Mouse (Mus musculus): ENCODE data around the gene Krt27.
A peak's percentile ranks its signal among the peaks of the same experiment; 100 is the strongest.

Gene Krt27

GRCm38 (mm10) chr11:99329655-99330054 is 21.2 kb downstream of the Krt27 start:
- no peak for DNase-seq (ENCODE audit: low read depth, low spot score)

GRCm38 (mm10) chr11:99322851-99323250 is 28.1 kb downstream of the Krt27 start, which contains the start of gene Krt25:
Gene Krt25, minus strand, starts transcription at chr11:99322951.
- no peak for DNase-seq (ENCODE audit: low read depth, low spot score)

GRCm38 (mm10) chr11:99321094-99321493 is 29.8 kb downstream of the Krt27 start:
- DNase-seq (ENCODE audit: low read depth, low spot score) = no peak

- no peak for DNase-seq (ENCODE audit: low read depth, low spot score)
Measured at GRCm38 (mm10) chr11:99319127-99319526, 31.8 kb downstream of the Krt27 start.

GRCm38 (mm10) chr11:99316543-99316942 is 34.4 kb downstream of the Krt27 start:
- no peak for DNase-seq (ENCODE audit: low read depth, low spot score)

- no peak for DNase-seq (ENCODE audit: low read depth, low spot score)
Measured at GRCm38 (mm10) chr11:99314594-99314993, 36.3 kb downstream of the Krt27 start.

GRCm38 (mm10) chr11:99310882-99311281 is 40.0 kb downstream of the Krt27 start:
- DNase-seq (ENCODE audit: low read depth, low spot score) = peak; percentile 33

GRCm38 (mm10) chr11:99307579-99307978 is 43.3 kb downstream of the Krt27 start:
- peak; percentile 45 for DNase-seq (ENCODE audit: low read depth, low spot score)
